Mouse (Mus musculus) G1E (cell line): ENCODE measurements around the gene Tubb4a. TPM values are rescaled to one million over a fixed set of nuclear protein-coding genes. Genes with fewer than 3 reads are reported as not detected.

ENCODE experiments used
- ATAC-seq: 2 replicates; pipeline ENCODE4 v1.8.0; 2016; ENCODE audit warnings: mild to moderate bottlenecking; ENCODE audit not compliant: insufficient number of reproducible peaks, poor library complexity, low FRiP score, severe bottlenecking; ENCODE audit errors: extremely low read depth
- DNase-seq: peaks from one replicate; pipeline ENCODE4 v3.0.0; 2012; ENCODE audit warnings: low spot score
- H3K27me3 ChIP-seq: 2 replicates; pipeline ENCODE4 v1.6.1; 2012; ENCODE audit warnings: mild to moderate bottlenecking, low read length, inconsistent platforms; ENCODE audit not compliant: insufficient read depth
- H3K36me3 ChIP-seq: replicated peaks from 2 replicates; pipeline ENCODE3; 2012; ENCODE audit warnings: mild to moderate bottlenecking, inconsistent platforms
- H3K4me1 ChIP-seq: 2 replicates; pipeline ENCODE4 v1.6.1; 2012; ENCODE audit warnings: low read depth, low read length, inconsistent platforms, mixed read lengths; ENCODE audit not compliant: insufficient read depth
- H3K4me3 ChIP-seq: 2 replicates; pipeline ENCODE4 v1.5.1; 2012; ENCODE audit warnings: low read depth, mild to moderate bottlenecking, inconsistent platforms, low read length, moderate library complexity, mixed read lengths
- H3K9me3 ChIP-seq: replicated peaks from 2 replicates; pipeline ENCODE4 v1.6.1; 2012; ENCODE audit warnings: inconsistent platforms
- CTCF ChIP-seq: IDR thresholded peaks from 2 replicates; pipeline ENCODE4 v1.5.1; 2012; ENCODE audit warnings: low read depth, low read length, inconsistent platforms, mixed read lengths
- GATA1 ChIP-seq: IDR thresholded peaks from 2 replicates; pipeline ENCODE4 v1.6.1; 2012; ENCODE audit warnings: borderline replicate concordance, low read length, inconsistent platforms, mixed read lengths
- GATA2 ChIP-seq: IDR thresholded peaks from 2 replicates; pipeline ENCODE4 v1.6.1; 2012; ENCODE audit warnings: low read depth, low read length, inconsistent platforms, borderline replicate concordance
- POLR2AphosphoS5 ChIP-seq: IDR thresholded peaks from 2 replicates; pipeline ENCODE4 v1.6.1; 2012; ENCODE audit warnings: low read depth, low read length, inconsistent platforms; ENCODE audit not compliant: insufficient replicate concordance
- TAL1 ChIP-seq: conservative IDR thresholded peaks from 2 replicates; pipeline ENCODE4 v1.6.1; 2012; ENCODE audit warnings: low read depth, low read length, inconsistent platforms, mixed read lengths
- polyA plus RNA-seq: library from polyadenylated mRNA; stranded (reverse); fragments of >175 nt; gene quantifications from 2 replicates; pipeline ENCODE4 v1.2.3, GENCODE M21; 2012
- total RNA-seq, 2 experiments: library from RNA; stranded (forward) in 1 of 2; stranded (reverse) in 1 of 2; fragments of 200-1000 nt in 1 of 2; fragments of >200 nt in 1 of 2; fragmentation: Nextera tagmentation in 1 of 2; gene quantifications; 2 replicates each; pipeline ENCODE4 v1.2.3; 2014 to 2017

Gene Tubb4a
- total and polyA plus RNA-seq, 3 experiments, result 0.38 to 4.2 (median 0.51) TPM

GRCm38 (mm10) chr17:57076916-57077315 is 10.7 kb downstream of the Tubb4a start:
- peaks cover 21% of the 10 kb centered on the region; the same call in 1 of the 2 replicates for H3K27me3 ChIP-seq
- TF ChIP-seq GATA1, result no peak
- no peak for TF ChIP-seq CTCF
- no peak for TF ChIP-seq GATA2
- TF ChIP-seq TAL1, result no peak
- TF ChIP-seq POLR2AphosphoS5, result no peak
- peaks cover 40% of the 10 kb centered on the region for H3K36me3 ChIP-seq
- DNase-seq (no peak), ATAC-seq (no peak)
- no peak overlapping the region; the same call in 1 of the 2 replicates for H3K4me3 ChIP-seq
- no peaks in the 10 kb centered on the region for H3K9me3 ChIP-seq
- peaks cover 53% of the 10 kb centered on the region for H3K4me1 ChIP-seq

DNA sequence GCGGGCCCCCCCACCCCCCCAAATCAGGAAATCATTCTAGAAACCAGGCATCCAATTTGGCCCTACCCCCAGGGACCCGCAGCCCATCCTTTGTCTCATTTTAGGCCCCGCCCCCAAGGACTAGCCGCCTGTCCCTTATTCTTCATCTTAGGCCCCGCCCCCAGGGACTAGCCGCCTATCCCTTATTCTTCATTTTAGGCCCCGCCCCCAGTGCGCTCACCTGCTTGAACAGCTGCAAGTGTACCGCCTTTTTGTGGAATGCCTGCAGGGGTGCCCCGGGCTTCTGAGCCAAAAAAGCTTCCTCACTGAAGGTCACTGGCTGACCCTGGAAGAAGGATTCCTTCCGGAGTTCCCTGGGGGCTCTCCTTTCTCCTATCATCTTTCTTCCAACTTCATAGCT is 16.9 kb downstream of the Tubb4a start:
- H3K4me1 ChIP-seq, result peaks cover 16% of the 10 kb centered on the region
- ATAC-seq, result no peak
- H3K9me3 ChIP-seq, result no peaks in the 10 kb centered on the region
- peaks cover 15% of the 10 kb centered on the region for H3K27me3 ChIP-seq
- H3K36me3 ChIP-seq, result peaks cover 45% of the 10 kb centered on the region
- no peak overlapping the region for H3K4me3 ChIP-seq
- TF ChIP-seq TAL1 (no peak), GATA2 (no peak), GATA1 (no peak), CTCF (no peak), POLR2AphosphoS5 (no peak)
- DNase-seq, result no peak

DNA sequence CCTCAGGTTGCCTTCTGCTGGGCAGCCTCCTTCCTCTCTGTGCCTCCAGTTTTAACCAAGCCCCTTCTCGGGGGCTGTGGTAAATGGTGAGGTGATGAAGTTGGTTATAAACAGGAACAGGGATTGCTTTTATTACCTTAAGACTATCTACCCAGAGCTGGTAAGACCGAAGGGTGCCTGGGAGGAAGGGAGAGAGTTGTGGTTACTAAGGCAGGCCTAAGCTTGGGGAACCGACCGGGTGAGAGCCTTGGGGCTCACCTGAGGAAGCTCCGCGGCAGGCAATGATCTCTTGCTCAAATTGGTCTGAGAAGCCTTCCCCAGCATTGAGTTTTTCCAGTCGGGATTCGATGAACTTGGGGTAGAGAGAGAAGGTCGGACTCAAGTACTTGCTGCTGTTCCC is 17.3 kb downstream of the Tubb4a start:
- Histone ChIP-seq H3K4me1 (peaks cover 20% of the 10 kb centered on the region), H3K36me3 (peaks cover 44% of the 10 kb centered on the region), H3K4me3 (no peak overlapping the region), H3K9me3 (no peaks in the 10 kb centered on the region), H3K27me3 (peaks cover 18% of the 10 kb centered on the region)
- DNase-seq (no peak), ATAC-seq (no peak)
- TF ChIP-seq CTCF (no peak), TAL1 (no peak), GATA2 (no peak), GATA1 (no peak), POLR2AphosphoS5 (no peak)

GRCm38 (mm10) chr17:57066908-57067307 is 20.7 kb downstream of the Tubb4a start:
- H3K4me1 ChIP-seq, result peaks cover 27% of the 10 kb centered on the region
- DNase-seq (no peak), ATAC-seq (no peak)
- TF ChIP-seq GATA1 (no peak), TAL1 (no peak), CTCF (no peak), GATA2 (no peak), POLR2AphosphoS5 (no peak)
- no peak overlapping the region for H3K4me3 ChIP-seq
- H3K9me3 ChIP-seq, result no peaks in the 10 kb centered on the region
- H3K27me3 ChIP-seq, result peaks cover 47% of the 10 kb centered on the region
- H3K36me3 ChIP-seq, result peaks cover 24% of the 10 kb centered on the region

GRCm38 (mm10) chr17:57063031-57063430 is 24.6 kb downstream of the Tubb4a start:
- H3K4me1 ChIP-seq, result peaks cover 59% of the 10 kb centered on the region
- no peak overlapping the region for H3K4me3 ChIP-seq
- ATAC-seq (no peak), DNase-seq (no peak)
- H3K36me3 ChIP-seq, result peaks cover 8% of the 10 kb centered on the region
- no peaks in the 10 kb centered on the region for H3K9me3 ChIP-seq
- TF ChIP-seq TAL1 (no peak), GATA1 (no peak), GATA2 (no peak)
- peaks cover 70% of the 10 kb centered on the region for H3K27me3 ChIP-seq

- Histone ChIP-seq H3K27me3 (peaks cover 72% of the 10 kb centered on the region), H3K4me3 (peak overlapping the region; percentile 65; the same call in 1 of the 2 replicates), H3K4me1 (peaks cover 60% of the 10 kb centered on the region), H3K9me3 (no peaks in the 10 kb centered on the region), H3K36me3 (peaks cover 8% of the 10 kb centered on the region)
- DNase-seq (no peak), ATAC-seq (no peak)
- TF ChIP-seq POLR2AphosphoS5, result no peak
- no peak for TF ChIP-seq TAL1
- TF ChIP-seq CTCF, result no peak
- TF ChIP-seq GATA2, result no peak
- no peak for TF ChIP-seq GATA1
These were observed 25.0 kb downstream of the Tubb4a start for GRCm38 (mm10) chr17:57062548-57062947.

DNA sequence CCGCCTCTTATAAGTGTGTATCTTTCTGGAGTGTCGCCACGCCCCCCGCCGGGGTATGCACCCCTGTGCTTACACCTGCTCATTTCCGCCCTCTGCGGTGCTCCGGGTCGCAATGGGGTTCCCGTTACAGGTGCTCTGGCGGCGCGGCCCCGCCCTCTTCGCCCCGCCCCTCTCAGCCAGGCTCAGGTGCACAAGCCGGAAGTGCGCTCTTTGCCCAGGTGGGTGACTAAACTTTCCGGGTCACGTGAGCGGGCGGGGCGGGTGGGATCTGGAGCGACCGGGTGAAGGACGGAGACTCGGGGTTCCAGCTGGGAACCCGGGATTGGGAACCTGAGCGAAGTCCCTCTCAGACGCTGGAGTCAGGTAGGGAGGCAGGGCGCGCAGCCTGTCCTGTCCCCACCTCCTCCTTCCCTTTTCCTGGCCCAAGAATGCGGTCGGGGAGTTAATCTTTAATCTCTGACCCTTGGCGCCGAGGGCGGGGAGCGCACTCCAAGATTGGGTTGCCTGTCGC is 25.5 kb downstream of the Tubb4a start:
- Histone ChIP-seq H3K4me1 (peaks cover 58% of the 10 kb centered on the region), H3K36me3 (peaks cover 5% of the 10 kb centered on the region), H3K4me3 (peak overlapping the region; percentile 65; the same call in 1 of the 2 replicates), H3K9me3 (no peaks in the 10 kb centered on the region), H3K27me3 (peaks cover 71% of the 10 kb centered on the region)
- DNase-seq, result no peak
- TF ChIP-seq POLR2AphosphoS5, result no peak
- TF ChIP-seq GATA1, result no peak
- TF ChIP-seq CTCF, result no peak
- TF ChIP-seq TAL1, result no peak
- no peak for TF ChIP-seq GATA2
- ATAC-seq, result no peak
